Mouse (Mus musculus): ENCODE data around the gene Kcmf1. TPM values are rescaled to one million over a fixed set of nuclear protein-coding genes. Genes with fewer than 3 reads are reported as not detected.
"Not testable (repeated sequence)": the region's sequence is repeated elsewhere in the genome, so short reads cannot be mapped to it uniquely, and the experiment has no call there.

Kcmf1 gene
- polyA plus RNA-seq, 1 experiment from 2014 or later, result 37.7 TPM

DNA sequence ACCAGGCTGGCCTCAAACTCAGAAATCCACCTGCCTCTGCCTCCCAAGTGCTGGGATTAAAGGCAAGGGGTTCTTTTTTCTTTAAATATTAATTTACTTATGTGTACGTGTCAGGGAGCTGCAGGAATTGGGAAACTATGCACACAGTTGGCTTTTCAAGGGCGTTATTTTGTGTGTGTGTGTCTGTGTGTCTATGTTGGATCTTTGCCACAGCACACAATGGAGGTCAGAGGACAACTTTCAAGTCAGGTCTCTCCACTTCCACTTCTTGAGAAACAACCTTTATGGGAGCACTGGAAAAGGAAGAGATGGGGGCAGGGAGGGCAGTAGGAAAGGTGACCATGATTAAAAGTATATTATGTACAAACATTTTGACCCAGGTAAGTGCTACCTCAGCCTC is 33.5 kb downstream of the Kcmf1 start:
- H3K36me3 ChIP-seq, result peaks cover 14% of the 10 kb centered on the region; the same call in 1 of the 2 replicates
- no peaks in the 10 kb centered on the region for H3K27me3 ChIP-seq (ENCODE audit: insufficient read depth, poor library complexity, severe bottlenecking)
- whole genome bisulfite sequencing, result 80% methylated on average over 2 of the region's 2 CpGs
- no peak for DNase-seq (ENCODE audit: low spot score)
- peaks cover 19% of the 10 kb centered on the region for H3K4me1 ChIP-seq
- no peak overlapping the region for H3K4me3 ChIP-seq
- H3K9me3 ChIP-seq, result no peaks in the 10 kb centered on the region
- no peak overlapping the region for H3K27ac ChIP-seq

DNA sequence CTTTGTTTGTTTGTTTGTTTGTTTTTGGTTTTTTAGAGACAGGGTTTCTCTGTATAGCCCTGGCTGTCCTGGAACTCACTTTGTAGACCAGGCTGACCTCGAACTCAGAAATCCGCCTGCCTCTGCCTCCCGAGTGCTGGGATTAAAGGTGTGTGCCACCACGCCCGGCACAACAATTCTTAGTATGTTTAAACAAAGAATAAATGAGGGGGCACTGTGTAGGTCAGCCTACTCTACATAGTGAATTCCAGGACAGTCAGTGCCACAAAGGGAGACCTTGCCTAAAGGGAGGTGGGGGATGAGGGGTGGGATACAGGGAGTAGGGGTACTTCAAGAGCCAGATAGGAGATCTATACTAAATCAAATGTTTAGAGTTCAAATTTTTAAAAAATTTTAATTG is 37.1 kb downstream of the Kcmf1 start:
- peaks cover 30% of the 10 kb centered on the region for H3K36me3 ChIP-seq
- not testable (repeated sequence) for H3K4me1 ChIP-seq; H3K4me3 ChIP-seq; H3K27me3 ChIP-seq (ENCODE audit: insufficient read depth, poor library complexity, severe bottlenecking); H3K9me3 ChIP-seq; DNase-seq (ENCODE audit: low spot score); H3K27ac ChIP-seq
- WGBS, result 90% methylated on average over 5 of the region's 5 CpGs

DNA sequence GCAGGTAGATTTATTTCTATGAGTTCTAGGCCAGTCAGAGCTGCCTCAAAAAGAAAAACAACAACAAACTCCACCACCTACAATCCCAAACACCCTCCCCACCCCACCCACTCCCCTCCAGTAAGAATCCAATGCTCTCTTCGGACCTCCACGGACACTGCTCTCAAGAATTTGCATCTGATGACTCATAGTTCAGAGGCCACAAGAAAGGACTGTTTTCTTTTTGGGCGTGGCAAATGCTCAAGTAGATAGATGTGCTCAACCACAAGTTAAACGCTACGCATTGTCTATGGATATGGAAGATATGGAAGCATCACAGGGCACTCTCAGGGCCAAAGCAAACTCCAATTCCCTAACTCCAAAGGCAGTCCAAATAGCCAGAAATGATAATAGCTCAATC is 45.5 kb downstream of the Kcmf1 start:
- Histone ChIP-seq H3K4me3 (no peak overlapping the region), H3K36me3 (peaks cover 92% of the 10 kb centered on the region), H3K9me3 (no peaks in the 10 kb centered on the region), H3K4me1 (no peaks in the 10 kb centered on the region), H3K27ac (no peak overlapping the region), H3K27me3 (ENCODE audit: insufficient read depth, poor library complexity, severe bottlenecking) (no peaks in the 10 kb centered on the region)
- WGBS, result 74% methylated on average over 5 of the region's 5 CpGs
- no peak for DNase-seq (ENCODE audit: low spot score)

DNA sequence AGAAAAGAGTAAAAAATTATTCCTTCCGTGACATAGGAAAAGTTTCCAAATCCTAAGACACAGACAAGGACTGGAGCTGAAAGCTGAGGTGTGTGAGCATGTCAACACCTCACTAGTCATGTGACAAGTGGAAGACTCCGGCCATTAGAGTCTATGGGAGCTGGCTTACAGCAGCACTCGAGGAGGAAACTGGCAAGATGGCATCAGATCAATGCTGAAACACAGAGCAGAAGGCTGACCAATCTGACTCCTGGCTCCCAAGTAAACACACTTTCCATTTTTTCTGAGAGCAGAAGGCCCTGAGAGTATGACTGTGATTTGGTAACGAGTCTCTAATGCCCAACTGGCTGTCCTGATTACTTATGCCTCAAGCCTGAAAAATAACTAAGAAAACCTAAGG is 47.6 kb downstream of the Kcmf1 start:
- H3K27ac ChIP-seq, result no peak overlapping the region
- H3K9me3 ChIP-seq, result no peaks in the 10 kb centered on the region
- no peaks in the 10 kb centered on the region for H3K27me3 ChIP-seq (ENCODE audit: insufficient read depth, poor library complexity, severe bottlenecking)
- peaks cover 93% of the 10 kb centered on the region for H3K36me3 ChIP-seq
- 67% methylated on average over 4 of the region's 4 CpGs for WGBS
- no peak overlapping the region for H3K4me3 ChIP-seq
- H3K4me1 ChIP-seq, result no peaks in the 10 kb centered on the region
- DNase-seq (ENCODE audit: low spot score), result no peak

DNA sequence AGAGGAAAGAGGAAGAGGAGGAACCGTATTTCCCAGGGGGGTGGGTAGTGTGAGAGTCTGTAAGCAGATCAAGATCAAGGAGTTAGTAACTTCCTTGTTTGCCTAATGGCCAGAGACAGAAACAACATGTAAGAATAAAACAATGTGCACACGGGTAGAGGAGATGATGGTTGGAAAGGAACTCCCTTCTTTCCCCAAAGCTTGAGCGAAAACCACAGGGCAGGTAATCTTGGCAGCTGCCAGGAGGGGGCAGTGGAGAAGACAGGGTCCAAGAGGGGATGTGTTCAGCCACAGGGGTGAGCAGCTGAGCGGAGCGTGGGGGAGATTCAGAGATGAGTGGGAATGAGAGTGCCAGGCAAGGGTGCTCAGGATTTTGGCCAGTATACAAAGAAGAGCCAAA is 48.1 kb downstream of the Kcmf1 start:
- no peak for DNase-seq (ENCODE audit: low spot score)
- Histone ChIP-seq H3K4me1 (no peaks in the 10 kb centered on the region), H3K9me3 (no peaks in the 10 kb centered on the region), H3K4me3 (no peak overlapping the region), H3K36me3 (peaks cover 93% of the 10 kb centered on the region), H3K27ac (no peak overlapping the region), H3K27me3 (ENCODE audit: insufficient read depth, poor library complexity, severe bottlenecking) (no peaks in the 10 kb centered on the region)
- whole genome bisulfite sequencing, result 80% methylated on average over 5 of the region's 5 CpGs

DNA sequence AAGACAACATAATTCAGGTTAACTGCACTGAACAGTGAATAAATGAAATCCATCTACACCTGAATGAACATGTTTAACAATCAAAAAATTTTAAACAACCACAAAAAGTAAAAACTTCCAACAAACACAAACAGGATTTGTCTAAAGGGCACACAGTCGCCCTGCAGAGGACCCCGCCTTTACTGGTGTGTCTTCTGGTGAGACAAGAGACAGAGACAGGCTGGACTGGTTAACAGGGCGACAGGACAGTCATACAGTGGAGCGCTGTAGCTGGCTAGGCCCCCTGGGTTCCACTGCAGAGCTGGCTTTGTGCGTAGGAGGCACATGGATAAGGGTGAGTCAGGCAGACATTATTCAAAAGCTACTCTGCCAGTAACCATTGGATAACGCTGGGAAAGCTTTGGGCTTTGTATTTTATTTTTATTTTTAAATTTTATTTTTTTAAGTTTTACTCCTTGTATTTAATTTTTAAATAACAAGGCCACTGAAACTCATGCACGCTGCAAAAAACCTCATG is 57.7 kb downstream of the Kcmf1 start:
- 88% methylated on average over 7 of the region's 7 CpGs for WGBS
- H3K36me3 ChIP-seq, result peaks cover 69% of the 10 kb centered on the region
- H3K4me1 ChIP-seq, result peaks cover 3% of the 10 kb centered on the region; the same call in 1 of the 2 replicates

DNA sequence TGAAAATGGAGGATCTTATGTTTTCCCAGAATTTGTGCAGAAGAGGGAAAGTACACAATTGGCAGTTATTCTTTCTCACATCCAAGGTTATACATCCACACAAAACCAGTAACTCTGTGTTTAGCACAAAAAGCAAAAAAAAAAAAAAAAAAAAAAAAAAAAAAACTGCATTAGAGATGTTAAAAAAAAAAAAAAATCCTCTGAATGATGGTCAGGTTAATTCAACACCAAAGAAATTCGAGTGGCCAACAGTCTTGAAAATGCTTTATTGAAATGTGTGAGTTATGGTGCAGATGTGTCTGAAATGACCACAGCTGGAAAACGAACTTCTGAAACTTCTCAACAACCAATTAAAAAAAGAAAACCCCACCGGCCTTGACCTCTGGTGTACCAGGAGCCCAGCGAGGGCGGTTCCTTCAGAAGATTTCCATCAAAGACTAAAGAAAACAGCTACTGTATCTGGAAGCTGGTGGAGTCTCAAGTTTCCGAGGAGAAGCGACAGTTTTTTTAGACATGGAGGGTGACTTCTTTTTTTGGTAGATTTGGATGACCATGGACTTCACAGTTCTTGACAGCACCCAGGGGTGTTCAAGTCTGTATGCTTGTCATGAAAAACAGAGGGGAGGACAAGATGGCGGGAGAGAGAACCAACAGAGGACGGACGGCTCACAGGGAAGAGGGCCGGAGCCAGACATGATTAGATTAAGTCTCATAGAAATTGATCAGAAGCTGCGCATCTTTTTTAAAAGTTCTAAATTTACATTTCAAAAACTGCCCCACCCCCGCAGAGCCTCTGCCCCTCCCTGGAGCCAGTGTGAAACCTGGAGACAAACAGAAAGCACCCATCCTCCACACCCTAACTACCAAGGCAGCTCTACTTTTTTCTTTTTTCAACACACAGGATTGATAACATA is 58.7 kb downstream of the Kcmf1 start:
- H3K36me3 ChIP-seq, result peaks cover 60% of the 10 kb centered on the region
- H3K9me3 ChIP-seq, result no peaks in the 10 kb centered on the region
- H3K4me1 ChIP-seq, result peaks cover 3% of the 10 kb centered on the region; the same call in 1 of the 2 replicates
- no peak for DNase-seq (ENCODE audit: low spot score)
- H3K27ac ChIP-seq, result no peak overlapping the region
- WGBS, result 87% methylated on average over 13 of the region's 13 CpGs
- H3K27me3 ChIP-seq (ENCODE audit: insufficient read depth, poor library complexity, severe bottlenecking), result no peaks in the 10 kb centered on the region
- H3K4me3 ChIP-seq, result no peak overlapping the region

More for the DNA sequence above, 57.7 kb downstream of the Kcmf1 start:
- H3K9me3 ChIP-seq, result no peaks in the 10 kb centered on the region
- no peak overlapping the region for H3K4me3 ChIP-seq
- no peak overlapping the region for H3K27ac ChIP-seq
- peak; percentile 66 for DNase-seq (ENCODE audit: low spot score)
- H3K27me3 ChIP-seq (ENCODE audit: insufficient read depth, poor library complexity, severe bottlenecking), result no peaks in the 10 kb centered on the region

DNA sequence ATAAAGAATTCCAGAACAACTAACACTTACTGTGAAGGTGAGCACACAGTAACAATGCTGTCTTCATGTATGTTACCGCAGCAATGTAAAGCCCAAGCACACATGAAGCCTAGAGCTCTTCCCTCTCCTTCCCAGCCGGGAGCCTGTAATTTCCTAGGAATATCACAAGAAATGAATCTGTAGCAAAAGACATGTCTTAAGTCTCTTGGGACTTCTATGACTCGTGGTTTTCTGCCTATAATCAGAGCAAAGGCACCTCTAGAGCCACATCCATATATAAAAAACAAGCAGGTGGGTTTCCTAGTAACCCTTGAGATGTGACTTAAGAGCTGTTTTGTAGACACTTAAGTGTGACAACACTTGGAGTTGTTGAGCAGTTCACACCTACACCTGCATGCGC is 62.0 kb downstream of the Kcmf1 start:
- no peaks in the 10 kb centered on the region for H3K27me3 ChIP-seq (ENCODE audit: insufficient read depth, poor library complexity, severe bottlenecking)
- DNase-seq (ENCODE audit: low spot score), result no peak
- H3K9me3 ChIP-seq, result no peaks in the 10 kb centered on the region
- peaks cover 27% of the 10 kb centered on the region for H3K36me3 ChIP-seq
- H3K4me1 ChIP-seq, result peaks cover 2% of the 10 kb centered on the region; the same call in 1 of the 2 replicates
- WGBS, result 88% methylated on average over 4 of the region's 4 CpGs
- H3K4me3 ChIP-seq, result no peak overlapping the region
- H3K27ac ChIP-seq, result no peak overlapping the region

DNA sequence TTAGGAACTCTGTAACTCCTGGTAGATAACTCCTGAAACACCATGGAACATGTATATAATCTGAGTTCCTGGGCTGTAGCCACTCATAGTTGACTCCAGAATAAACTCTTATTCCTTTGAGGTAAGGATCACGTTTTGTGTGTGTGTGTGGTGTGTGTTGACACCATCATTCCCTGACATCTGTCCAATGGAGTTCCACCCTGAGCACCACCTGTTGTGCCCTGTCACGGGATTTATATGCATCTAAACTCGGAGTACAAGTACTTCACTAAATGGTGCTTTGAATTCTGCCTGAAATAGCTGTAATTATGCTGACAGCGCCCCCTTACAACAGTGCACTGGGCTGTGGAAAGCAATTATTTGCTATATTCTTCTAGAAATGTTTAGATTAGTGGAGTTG is 65.3 kb downstream of the Kcmf1 start:
- Histone ChIP-seq H3K9me3 (no peaks in the 10 kb centered on the region), H3K4me1 (peaks cover 2% of the 10 kb centered on the region; the same call in 1 of the 2 replicates), H3K4me3 (no peak overlapping the region), H3K27me3 (ENCODE audit: insufficient read depth, poor library complexity, severe bottlenecking) (no peaks in the 10 kb centered on the region), H3K27ac (no peak overlapping the region), H3K36me3 (peaks cover under 1% of the 10 kb centered on the region; the same call in 1 of the 2 replicates)
- 73% methylated on average over 4 of the region's 4 CpGs for WGBS
- no peak for DNase-seq (ENCODE audit: low spot score)

DNA sequence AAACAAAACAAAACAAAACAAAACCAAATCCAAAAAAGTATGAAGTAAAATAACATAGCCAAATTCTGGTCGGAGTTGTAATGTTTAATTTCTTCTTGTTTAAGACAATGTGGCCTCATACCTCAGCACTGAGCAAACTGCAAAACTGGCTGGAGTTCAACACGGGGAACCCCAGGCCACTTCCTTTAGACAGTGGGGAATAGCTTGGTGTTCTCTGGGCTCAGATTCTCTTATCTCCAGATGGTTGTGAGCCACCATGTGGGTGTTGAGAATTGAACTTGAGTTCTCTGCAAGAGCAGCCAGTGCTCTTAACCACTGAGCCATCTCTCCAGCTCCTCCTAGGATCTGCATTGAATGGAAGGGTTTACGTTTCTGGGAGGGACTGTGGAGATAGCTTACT is 67.9 kb downstream of the Kcmf1 start:
- Histone ChIP-seq H3K4me3 (no peak overlapping the region), H3K4me1 (peaks cover 7% of the 10 kb centered on the region; the same call in 1 of the 2 replicates), H3K27ac (no peak overlapping the region), H3K27me3 (ENCODE audit: insufficient read depth, poor library complexity, severe bottlenecking) (peaks cover under 1% of the 10 kb centered on the region; the same call in 1 of the 2 replicates), H3K36me3 (no peaks in the 10 kb centered on the region), H3K9me3 (no peaks in the 10 kb centered on the region)
- WGBS, result 56% methylated on average over 3 of the region's 3 CpGs
- DNase-seq (ENCODE audit: low spot score), result peak; percentile 52

DNA sequence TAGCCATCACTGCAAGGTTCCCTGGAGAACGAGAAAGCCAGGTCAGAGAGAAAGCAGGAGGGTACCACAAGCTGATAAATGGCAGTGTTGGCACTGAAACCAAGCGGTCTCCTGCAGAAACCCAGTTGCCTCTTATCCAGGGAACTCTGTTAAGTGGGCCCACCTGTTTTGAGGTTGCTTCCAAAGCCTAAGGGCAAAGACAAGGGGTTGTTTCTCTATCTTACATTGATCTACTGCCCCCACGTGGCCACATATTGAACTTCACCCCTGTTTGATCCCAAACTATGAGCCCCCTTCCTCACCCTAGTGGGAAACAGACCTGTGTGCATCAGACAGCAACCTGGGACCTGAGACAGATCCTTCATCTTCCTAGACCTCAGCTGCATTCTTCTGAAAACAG is 68.5 kb downstream of the Kcmf1 start:
- H3K27me3 ChIP-seq (ENCODE audit: insufficient read depth, poor library complexity, severe bottlenecking), result peaks cover 6% of the 10 kb centered on the region
- DNase-seq (ENCODE audit: low spot score), result peak; percentile 81
- WGBS, result 33% methylated on average over 3 of the region's 3 CpGs
- peaks cover 7% of the 10 kb centered on the region; the same call in 1 of the 2 replicates for H3K4me1 ChIP-seq
- H3K4me3 ChIP-seq, result no peak overlapping the region
- no peaks in the 10 kb centered on the region for H3K9me3 ChIP-seq
- no peak overlapping the region for H3K27ac ChIP-seq
- H3K36me3 ChIP-seq, result no peaks in the 10 kb centered on the region

DNA sequence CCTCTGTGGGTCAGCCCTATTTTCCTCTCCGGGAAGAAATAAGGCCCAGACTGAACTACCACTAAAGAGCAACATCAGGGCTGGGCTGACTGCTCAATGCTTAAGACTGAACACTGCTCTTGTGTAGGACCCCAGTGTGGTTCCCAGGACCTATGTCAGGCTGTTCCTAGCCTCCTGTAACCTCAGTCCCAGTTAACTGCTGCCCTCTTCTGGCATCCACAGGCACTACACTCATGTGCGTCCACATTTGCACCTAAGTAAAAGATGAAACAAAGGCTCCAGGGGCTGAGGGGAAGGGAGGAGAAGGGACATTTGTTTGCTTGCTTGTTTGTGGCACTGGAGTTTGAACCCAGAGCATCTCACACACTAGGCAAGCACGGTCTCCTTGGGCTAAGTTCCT is 70.9 kb downstream of the Kcmf1 start:
- Histone ChIP-seq H3K27ac (no peak overlapping the region), H3K4me1 (peaks cover 16% of the 10 kb centered on the region), H3K27me3 (ENCODE audit: insufficient read depth, poor library complexity, severe bottlenecking) (peaks cover 14% of the 10 kb centered on the region), H3K9me3 (no peaks in the 10 kb centered on the region), H3K36me3 (no peaks in the 10 kb centered on the region), H3K4me3 (no peak overlapping the region)
- WGBS, result 83% methylated on average over 3 of the region's 3 CpGs
- DNase-seq (ENCODE audit: low spot score), result no peak

DNA sequence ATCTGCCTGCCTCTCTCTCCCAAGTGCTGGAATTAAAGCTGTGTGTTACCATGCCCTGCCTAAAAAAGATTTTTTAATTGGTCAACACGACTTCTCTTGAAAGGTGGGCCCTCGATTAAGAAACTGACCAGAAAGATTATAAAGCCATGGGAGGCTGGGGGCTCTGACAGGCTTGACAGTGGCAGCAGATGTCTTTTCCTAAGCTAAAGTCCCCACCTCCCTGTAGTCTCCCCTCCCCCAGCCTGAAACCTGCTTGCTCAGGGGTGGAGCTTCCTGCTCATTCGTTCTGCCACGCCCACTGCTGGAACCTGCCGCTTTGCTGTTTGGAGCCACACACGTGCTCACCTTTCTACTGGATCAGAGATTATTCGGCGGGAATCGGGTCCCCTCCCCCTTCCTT is 71.7 kb downstream of the Kcmf1 start:
- H3K4me3 ChIP-seq; H3K27ac ChIP-seq; DNase-seq (ENCODE audit: low spot score); H3K9me3 ChIP-seq; H3K36me3 ChIP-seq: not testable (repeated sequence)
- WGBS, result 6% methylated on average over 9 of the region's 9 CpGs
- Histone ChIP-seq H3K4me1 (peaks cover 16% of the 10 kb centered on the region), H3K27me3 (ENCODE audit: insufficient read depth, poor library complexity, severe bottlenecking) (peaks cover 14% of the 10 kb centered on the region)

All from heart, embryonic 10.5 days (tissue).